Mouse (Mus musculus) liver, adult 2 months (tissue): ENCODE measurements around the gene Dhtkd1. TPM values are rescaled to one million over a fixed set of nuclear protein-coding genes. Genes with fewer than 3 reads are reported as not detected.

Experiments used
- DNase-seq: peaks from one replicate; pipeline ENCODE4 v3.0.0-alpha.2; 2011; ENCODE audit warnings: low read depth, low spot score; ENCODE audit errors: extremely low read depth
- H3K27ac ChIP-seq: fragments of 200-500 bp; replicated peaks from 2 replicates; pipeline ENCODE4 v1.5.1; 2012; ENCODE audit warnings: low read depth, mild to moderate bottlenecking, control low read depth, inconsistent platforms, low read length; ENCODE audit not compliant: insufficient read depth
- H3K27me3 ChIP-seq: fragments of 200-500 bp; 2 replicates; pipeline ENCODE4 v1.6.1; 2012; ENCODE audit warnings: mild to moderate bottlenecking, moderate library complexity, low read length, inconsistent platforms; ENCODE audit not compliant: control insufficient read depth, insufficient read depth
- H3K36me3 ChIP-seq: fragments of 200-500 bp; 2 replicates; pipeline ENCODE4 v1.6.1; 2012; ENCODE audit warnings: low read length, inconsistent platforms; ENCODE audit not compliant: control insufficient read depth, insufficient read depth
- H3K4me1 ChIP-seq: fragments of 200-500 bp; 2 replicates; pipeline ENCODE4 v1.6.1; 2011; ENCODE audit warnings: low read length; ENCODE audit not compliant: control insufficient read depth, insufficient read depth
- H3K4me3 ChIP-seq: fragments of 200-500 bp; 2 replicates; pipeline ENCODE4 v1.5.1; 2011; ENCODE audit warnings: low read depth, mild to moderate bottlenecking, control low read depth, low read length, moderate library complexity; ENCODE audit not compliant: insufficient read depth
- H3K79me2 ChIP-seq: fragments of 200-500 bp; 2 replicates; pipeline ENCODE4 v1.6.1; 2012; ENCODE audit warnings: inconsistent platforms, mild to moderate bottlenecking, low read length, moderate library complexity; ENCODE audit not compliant: control insufficient read depth, insufficient read depth
- H3K9ac ChIP-seq: fragments of 200-500 bp; 2 replicates; pipeline ENCODE4 v1.6.1; 2012; ENCODE audit warnings: low read depth, mild to moderate bottlenecking, control low read depth, inconsistent platforms, low read length
- CTCF ChIP-seq: fragments of 200-500 bp; IDR thresholded peaks from 2 replicates; pipeline ENCODE4 v1.5.1; 2011; ENCODE audit warnings: low read depth, low read length, control low read depth
- POLR2A ChIP-seq: fragments of 200-500 bp; IDR thresholded peaks from 2 replicates; pipeline ENCODE4 v1.6.1; 2011; ENCODE audit warnings: low read length, control low read depth; ENCODE audit not compliant: insufficient read depth; ENCODE audit errors: extremely low read depth
- WGBS: fragments of 180-500 bp; shearing (Covaris S2); methylation state at CpG from one replicate; pipeline ENCODE4 v1.1.7; 2018; 5-methylcytosine and 5-hydroxymethylcytosine counted together
- polyA plus RNA-seq: library from polyadenylated mRNA; depleted of rRNA; stranded (reverse); fragments of >200 nt; gene quantifications from 2 replicates; pipeline ENCODE4 v1.2.3, GENCODE M21; 2012; rRNA removed
- total RNA-seq: library from RNA; depleted of rRNA; stranded (reverse); fragments of >200 nt; gene quantifications from 2 replicates; pipeline ENCODE4 v1.2.3, GENCODE M21; 2014; rRNA removed

The Dhtkd1 gene
- total and polyA plus RNA-seq, 2 experiments = 44.1 to 81.6 TPM

GRCm38 (mm10) chr2:5851116-5851515, 91.5 kb downstream of the Dhtkd1 start:
- WGBS = 58% methylated on average over 9 of the region's 9 CpGs
- H3K36me3 ChIP-seq = peaks cover 6% of the 10 kb centered on the region; the same call in 1 of the 2 replicates
- no peaks in the 10 kb centered on the region for H3K27me3 ChIP-seq
- H3K27ac ChIP-seq = no peak overlapping the region
- H3K4me1 ChIP-seq = no peaks in the 10 kb centered on the region; the same call in 1 of the 2 replicates
- H3K79me2 ChIP-seq = peaks cover 23% of the 10 kb centered on the region; the same call in 1 of the 2 replicates
- TF ChIP-seq POLR2A (no peak), CTCF (no peak)
- H3K4me3 ChIP-seq = no peak overlapping the region
- no peak overlapping the region for H3K9ac ChIP-seq
- peak; percentile 75 for DNase-seq

Other genes with a start within 250 kb of the Dhtkd1 start
- gene Camk1d, start 228.3 kb downstream of the Dhtkd1 start, total RNA-seq = 46.3 and 47.7 TPM in 2 replicates
- gene Camk1d, start 228.3 kb downstream of the Dhtkd1 start, polyA plus RNA-seq = 17.0 and 21.2 TPM in 2 replicates
- 13.9 and 15.8 TPM in 2 replicates for gene Nudt5, start 97.8 kb downstream of the Dhtkd1 start, total RNA-seq
- 4.2 and 5.2 TPM in 2 replicates for gene Nudt5, start 97.8 kb downstream of the Dhtkd1 start, polyA plus RNA-seq
- 92.7 and 117 TPM in 2 replicates for gene Cdc123, start 97.6 kb downstream of the Dhtkd1 start, total RNA-seq
- gene Cdc123, start 97.6 kb downstream of the Dhtkd1 start, polyA plus RNA-seq = 29.5 and 33.9 TPM in 2 replicates
- 0.34 and 0.65 TPM in 2 replicates for gene Gm13199, start 79.9 kb downstream of the Dhtkd1 start, total RNA-seq
- gene Gm13199, start 79.9 kb downstream of the Dhtkd1 start, polyA plus RNA-seq = 0.27 and 0.57 TPM in 2 replicates
- gene Sec61a2, start 47.4 kb downstream of the Dhtkd1 start, total RNA-seq = 14.2 and 17.1 TPM in 2 replicates
- 4.5 and 8.2 TPM in 2 replicates for gene Sec61a2, start 47.4 kb downstream of the Dhtkd1 start, polyA plus RNA-seq
- 7.7 and 10.1 TPM in 2 replicates for gene Upf2, start 8.7 kb upstream of the Dhtkd1 start, total RNA-seq
- gene Upf2, start 8.7 kb upstream of the Dhtkd1 start, polyA plus RNA-seq = 1.5 and 1.6 TPM in 2 replicates
- 8.9 and 10.1 TPM in 2 replicates for gene Proser2, start 187.4 kb upstream of the Dhtkd1 start, total RNA-seq
- gene Proser2, start 187.4 kb upstream of the Dhtkd1 start, polyA plus RNA-seq = 20.0 and 30.6 TPM in 2 replicates